Mouse (Mus musculus) thymus, adult 2 months (tissue): ENCODE measurements around the gene Pik3r5. TPM values are rescaled to one million over a fixed set of nuclear protein-coding genes. Genes with fewer than 3 reads are reported as not detected.

ENCODE experiments used
- DNase-seq: peaks from one replicate; pipeline ENCODE4 v3.0.0; 2021
- H3K27ac ChIP-seq: fragments of 200-500 bp; 2 replicates; pipeline ENCODE4 v1.5.1; 2012; ENCODE audit warnings: low read length, control low read depth; ENCODE audit not compliant: control insufficient read depth, insufficient read depth
- H3K27me3 ChIP-seq: fragments of 200-500 bp; 2 replicates; pipeline ENCODE4 v1.6.1; 2012; ENCODE audit warnings: mild to moderate bottlenecking, low read length, moderate library complexity, mixed read lengths; ENCODE audit not compliant: control insufficient read depth, insufficient read depth
- H3K36me3 ChIP-seq: fragments of 200-500 bp; 2 replicates; pipeline ENCODE4 v1.6.1; 2012; ENCODE audit warnings: mild to moderate bottlenecking, low read length, moderate library complexity; ENCODE audit not compliant: control insufficient read depth, insufficient read depth
- H3K4me1 ChIP-seq: fragments of 200-500 bp; replicated peaks from 2 replicates; pipeline ENCODE4 v1.6.1; 2012; ENCODE audit warnings: low read length; ENCODE audit not compliant: control insufficient read depth, insufficient read depth
- H3K4me3 ChIP-seq: fragments of 200-500 bp; 2 replicates; pipeline ENCODE4 v1.5.1; 2012; ENCODE audit warnings: mild to moderate bottlenecking, low read length, control low read depth, moderate library complexity; ENCODE audit not compliant: control insufficient read depth, insufficient read depth
- CTCF ChIP-seq: fragments of 200-500 bp; IDR thresholded peaks from 2 replicates; pipeline ENCODE4 v1.5.1; 2012; ENCODE audit warnings: mild to moderate bottlenecking, control low read depth, low read length, moderate library complexity, borderline replicate concordance; ENCODE audit not compliant: control insufficient read depth, poor library complexity, insufficient read depth; ENCODE audit errors: extremely low read depth
- POLR2A ChIP-seq: fragments of 200-500 bp; IDR thresholded peaks from 2 replicates; pipeline ENCODE4 v1.6.1; 2012; ENCODE audit warnings: mild to moderate bottlenecking, low read length, control low read depth, moderate library complexity; ENCODE audit not compliant: control insufficient read depth, poor library complexity, insufficient read depth; ENCODE audit errors: extremely low read depth
- WGBS: fragments of 180-500 bp; shearing (Covaris S2); methylation state at CpG from one replicate; pipeline ENCODE4 v1.1.7; 2018; 5-methylcytosine and 5-hydroxymethylcytosine counted together
- polyA plus RNA-seq: library from polyadenylated mRNA; depleted of rRNA; stranded (reverse); fragments of >200 nt; gene quantifications from 2 replicates; pipeline ENCODE4 v1.2.3, GENCODE M21; 2012

Pik3r5 gene
- polyA plus RNA-seq, 1 experiment: 105 TPM

- Histone ChIP-seq H3K36me3 (no peaks in the 10 kb centered on the region), H3K27ac (no peak overlapping the region), H3K4me1 (no peaks in the 10 kb centered on the region), H3K27me3 (no peaks in the 10 kb centered on the region), H3K4me3 (no peak overlapping the region)
- 75% methylated on average over 3 of the region's 3 CpGs for WGBS
- no peak for DNase-seq
- TF ChIP-seq CTCF (no peak), POLR2A (no peak)
Observed at GRCm38 (mm10) chr11:68513969-68514368, 82.0 kb downstream of the Pik3r5 start.

- H3K27me3 ChIP-seq: no peaks in the 10 kb centered on the region
- WGBS: 81% methylated on average over 4 of the region's 4 CpGs
- no peak for DNase-seq
- H3K36me3 ChIP-seq: no peaks in the 10 kb centered on the region
- no peak overlapping the region for H3K27ac ChIP-seq
- no peak for TF ChIP-seq CTCF
- no peak for TF ChIP-seq POLR2A
- peaks cover 8% of the 10 kb centered on the region for H3K4me1 ChIP-seq
- no peak overlapping the region for H3K4me3 ChIP-seq
Observed at GRCm38 (mm10) chr11:68519362-68519761, 87.4 kb downstream of the Pik3r5 start.

DNA sequence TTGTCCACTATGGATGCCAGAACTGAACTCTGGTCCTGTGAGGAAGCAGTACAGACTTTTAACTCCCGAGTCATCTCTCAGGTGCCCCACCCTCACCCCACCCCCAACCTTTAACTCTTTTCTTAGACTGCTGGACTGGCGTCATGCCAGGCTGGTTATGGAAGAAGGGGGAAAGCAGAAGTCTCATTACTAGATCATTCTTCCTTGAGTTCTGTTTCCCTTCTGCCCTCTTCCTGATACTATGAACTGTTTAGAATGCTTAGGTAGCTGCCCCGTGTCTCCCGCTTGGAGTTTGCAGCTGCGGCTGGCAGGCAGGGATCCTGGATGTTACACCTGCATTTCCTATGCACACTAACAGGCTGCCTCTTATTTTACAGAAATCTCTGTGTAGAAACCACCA is 87.9 kb downstream of the Pik3r5 start:
- H3K4me1 ChIP-seq: peaks cover 8% of the 10 kb centered on the region
- no peak overlapping the region for H3K27ac ChIP-seq
- H3K4me3 ChIP-seq: no peak overlapping the region
- DNase-seq: no peak
- TF ChIP-seq POLR2A: no peak
- no peak for TF ChIP-seq CTCF
- no peaks in the 10 kb centered on the region for H3K27me3 ChIP-seq
- WGBS: 20% methylated on average over 5 of the region's 5 CpGs
- no peaks in the 10 kb centered on the region for H3K36me3 ChIP-seq

- no peak for TF ChIP-seq CTCF
- no peak for TF ChIP-seq POLR2A
- no peak for DNase-seq
- H3K36me3 ChIP-seq: no peaks in the 10 kb centered on the region
- H3K4me3 ChIP-seq: no peak overlapping the region
- 98% methylated on average over 2 of the region's 2 CpGs for WGBS
- H3K27me3 ChIP-seq: no peaks in the 10 kb centered on the region
- no peak overlapping the region for H3K27ac ChIP-seq
- H3K4me1 ChIP-seq: peaks cover 8% of the 10 kb centered on the region
Observed at GRCm38 (mm10) chr11:68520439-68520838, 88.5 kb downstream of the Pik3r5 start.

- WGBS: 76% methylated on average over 5 of the region's 5 CpGs
- Histone ChIP-seq H3K36me3 (no peaks in the 10 kb centered on the region), H3K4me1 (peaks cover 8% of the 10 kb centered on the region), H3K4me3 (no peak overlapping the region), H3K27me3 (no peaks in the 10 kb centered on the region), H3K27ac (no peak overlapping the region)
- no peak for DNase-seq
- TF ChIP-seq CTCF (no peak), POLR2A (no peak)
Observed at GRCm38 (mm10) chr11:68521352-68521751, 89.4 kb downstream of the Pik3r5 start.

GRCm38 (mm10) chr11:68526441-68526840 is 94.5 kb downstream of the Pik3r5 start:
- Histone ChIP-seq H3K27ac (no peak overlapping the region), H3K36me3 (no peaks in the 10 kb centered on the region), H3K27me3 (no peaks in the 10 kb centered on the region), H3K4me1 (peaks cover 11% of the 10 kb centered on the region), H3K4me3 (no peak overlapping the region)
- no peak for DNase-seq
- WGBS: 92% methylated on average over 4 of the region's 4 CpGs
- TF ChIP-seq CTCF (no peak), POLR2A (no peak)
